Mouse (Mus musculus) inflammation-experienced regulatory T-cells, adult 6 months (primary cell): ENCODE data around the gene Cdkn2b. TPM values are rescaled to one million over a fixed set of nuclear protein-coding genes. Genes with fewer than 3 reads are reported as not detected.

ENCODE experiments used
- ATAC-seq: one replicate; pipeline ENCODE4 v1.8.0; 2017
- polyA plus RNA-seq, 3 experiments: library from polyadenylated mRNA; unstranded; fragments of 100-300 nt; shearing (Covaris generic); gene quantifications; one replicate each; pipeline ENCODE4 v1.2.1; 2017

The Cdkn2b gene
- 1 to 10 TPM in 2 of 3 experiments, under 1 TPM in 1; 0.56 to 6.6 (median 1.3) TPM for polyA plus RNA-seq

DNA sequence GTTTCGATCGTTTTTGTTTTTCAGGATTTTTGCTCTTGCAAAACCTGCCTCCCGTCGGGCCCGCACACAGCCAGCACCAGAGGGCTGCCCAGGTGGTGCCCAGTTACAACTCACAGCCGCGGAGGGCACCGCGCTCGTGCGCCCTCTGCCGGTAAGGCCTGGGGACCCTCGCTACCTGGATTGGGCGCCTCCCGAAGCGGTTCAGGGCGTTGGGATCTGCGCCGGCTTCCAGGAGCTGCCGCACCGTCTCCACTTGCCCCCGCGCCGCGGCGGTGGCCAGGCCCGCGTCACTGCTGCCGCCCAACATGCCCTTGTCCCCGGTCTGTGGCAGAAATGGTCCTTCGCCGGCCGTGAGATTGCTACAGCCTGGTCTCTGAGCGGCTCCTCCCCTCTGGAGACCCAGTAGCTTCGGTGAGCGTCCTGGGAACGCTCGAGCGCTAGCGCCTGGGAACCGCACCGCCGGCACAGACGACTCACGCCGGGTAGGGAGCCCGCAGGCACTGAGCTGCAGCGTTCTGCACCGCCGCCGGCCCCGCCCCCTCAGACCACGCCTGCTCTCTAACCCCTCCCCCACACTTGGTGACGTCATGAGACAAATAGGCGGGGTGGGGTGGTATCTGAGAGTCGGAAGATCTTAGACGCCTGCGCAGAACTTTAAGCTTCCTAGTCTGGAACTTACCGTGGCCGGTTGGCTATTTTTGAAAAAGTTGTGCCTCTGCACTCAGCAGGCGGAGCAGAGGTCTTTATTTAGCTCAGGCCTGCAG lies at the start of gene Cdkn2b:
TSS of gene Cdkn2b (minus strand) at position 549 of the 764 bp plus-strand sequence.
- ATAC-seq: peak; percentile 90

DNA sequence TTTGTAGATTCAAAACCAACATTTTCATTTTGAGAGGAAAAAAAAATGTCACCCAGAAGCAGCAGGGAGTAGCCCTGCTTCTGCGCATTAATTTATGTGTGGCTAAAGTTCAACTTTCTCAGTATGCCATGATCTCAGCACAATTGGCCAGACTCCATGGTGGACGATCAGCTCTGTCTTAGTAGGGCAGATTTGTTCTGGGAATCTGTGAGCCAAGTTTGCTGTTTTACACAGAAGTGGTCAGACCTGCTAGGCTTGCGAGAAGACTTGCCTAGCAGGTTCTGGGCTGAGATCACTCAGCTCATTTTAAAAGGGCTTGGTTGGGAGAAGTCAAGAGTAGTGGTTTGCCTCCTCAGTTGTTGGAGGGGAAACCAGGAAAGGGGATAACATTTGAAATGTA lies 49.5 kb upstream of the Cdkn2b start:
- ATAC-seq: no peak

DNA sequence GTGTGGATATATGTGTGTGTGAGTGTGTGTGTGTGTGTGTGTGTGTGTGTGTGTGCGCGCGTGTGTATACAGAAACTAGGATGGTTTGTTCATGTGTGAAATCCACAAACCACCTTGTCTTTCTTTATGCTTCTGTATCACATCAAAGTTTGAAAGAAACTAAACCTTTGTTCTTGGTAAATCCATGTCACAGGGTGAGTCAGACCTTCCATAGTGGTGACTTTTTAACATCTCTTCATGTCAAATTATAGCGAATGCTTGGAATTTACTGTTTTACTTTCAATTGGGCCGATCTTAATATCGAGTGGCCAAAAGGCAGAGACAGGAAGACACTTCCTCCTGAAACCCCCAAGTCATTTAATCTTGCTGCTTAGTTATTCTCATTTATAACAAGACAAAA lies 48.7 kb upstream of the Cdkn2b start:
- peak; percentile 21 for ATAC-seq

- peak; percentile 28 for ATAC-seq
Measured at GRCm38 (mm10) chr4:89353935-89354334, 43.1 kb upstream of the Cdkn2b start.

GRCm38 (mm10) chr4:89353071-89353582 lies 42.3 kb upstream of the Cdkn2b start:
- ATAC-seq: no peak

DNA sequence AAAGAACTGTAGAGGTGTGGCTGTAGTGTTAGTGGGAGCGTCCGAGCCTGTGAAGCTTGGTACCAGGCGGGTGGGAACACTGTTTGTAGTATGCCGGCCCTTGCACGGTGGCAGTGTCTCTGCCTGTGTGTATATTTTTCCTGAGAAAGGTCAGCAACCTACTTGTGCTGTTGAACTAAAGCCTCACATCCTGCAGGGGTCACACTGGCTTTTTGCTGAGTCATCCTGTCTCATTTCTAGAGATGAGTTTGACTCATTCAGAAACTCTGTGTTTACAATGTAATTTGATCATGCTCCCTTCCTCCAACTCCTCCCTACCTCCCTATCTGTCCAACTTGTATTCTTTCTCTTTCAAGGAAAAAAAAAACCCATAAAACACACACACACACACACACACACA lies 40.6 kb upstream of the Cdkn2b start:
- peak; percentile 72 for ATAC-seq

DNA sequence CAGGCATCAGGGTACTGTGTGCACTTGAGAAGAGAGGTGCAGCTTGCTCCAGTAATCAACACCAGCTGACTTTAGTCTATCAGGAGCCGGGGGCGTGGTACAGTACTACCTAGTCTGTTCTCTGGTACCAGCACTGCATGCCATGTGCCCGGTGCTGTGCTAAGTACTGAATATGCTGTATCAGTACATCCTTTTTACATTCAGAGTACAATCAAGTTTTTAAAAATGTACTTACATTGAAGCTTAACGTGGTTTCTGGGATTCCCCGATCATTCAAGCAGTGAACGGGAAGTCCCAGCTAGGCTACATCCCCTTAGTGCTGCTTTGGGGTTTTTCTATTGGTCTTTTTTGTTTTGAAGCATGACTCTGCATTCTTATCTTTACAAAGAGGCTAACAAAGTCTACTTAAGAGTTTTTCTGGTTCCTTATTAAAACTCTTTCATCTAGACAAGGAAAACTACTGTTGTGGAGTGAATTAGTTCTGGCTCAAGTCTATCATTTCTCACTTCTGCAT lies 40.2 kb upstream of the Cdkn2b start:
- ATAC-seq: peak; percentile 86

DNA sequence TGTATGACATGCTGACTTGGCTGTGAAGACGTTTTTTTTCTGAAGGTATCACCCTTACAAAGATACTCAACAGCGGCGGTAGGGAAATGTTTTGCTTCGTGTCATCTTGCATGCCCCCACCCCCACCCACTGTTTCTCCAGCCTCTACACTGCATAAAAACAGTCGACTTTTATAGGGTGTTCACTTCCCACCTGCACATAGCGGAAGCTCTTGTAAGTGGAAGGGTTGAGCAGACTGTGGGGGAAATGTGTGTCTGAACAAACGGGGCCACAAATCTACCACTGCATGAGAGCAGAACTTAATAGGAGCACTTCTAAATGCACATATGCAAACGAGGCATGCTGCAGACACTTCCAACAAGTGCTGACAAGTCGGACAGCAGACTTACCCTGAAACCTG lies 39.6 kb upstream of the Cdkn2b start:
- ATAC-seq: no peak

GRCm38 (mm10) chr4:89348842-89349241 lies 38.0 kb upstream of the Cdkn2b start:
- ATAC-seq: no peak

- no peak for ATAC-seq
Measured at GRCm38 (mm10) chr4:89313461-89313860, 2.6 kb upstream of the Cdkn2b start.

- no peak for ATAC-seq
Measured at GRCm38 (mm10) chr4:89309996-89310395, 843 bp downstream of the Cdkn2b start.

DNA sequence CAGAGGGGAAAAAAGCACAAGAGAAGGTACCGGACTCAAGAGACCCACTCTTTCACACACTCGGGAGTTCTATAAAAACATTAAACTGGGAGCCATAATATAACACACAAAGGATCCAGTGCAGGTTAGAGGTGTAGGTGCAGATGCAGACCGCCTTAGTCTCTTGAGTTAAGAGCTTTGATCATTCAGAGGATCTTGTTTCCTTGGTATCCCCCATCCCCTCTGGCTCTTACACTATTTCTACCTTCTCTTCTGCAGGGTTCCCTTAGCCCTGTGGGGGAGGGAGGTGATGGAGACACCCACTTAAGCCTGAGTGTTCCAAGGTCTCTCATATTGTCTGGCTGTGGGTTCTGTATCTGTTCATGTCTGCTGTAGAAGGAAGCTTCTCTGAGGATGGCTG lies 2.8 kb downstream of the Cdkn2b start:
- no peak for ATAC-seq

GRCm38 (mm10) chr4:89306798-89307365 lies 4.0 kb downstream of the Cdkn2b start:
- no peak for ATAC-seq

DNA sequence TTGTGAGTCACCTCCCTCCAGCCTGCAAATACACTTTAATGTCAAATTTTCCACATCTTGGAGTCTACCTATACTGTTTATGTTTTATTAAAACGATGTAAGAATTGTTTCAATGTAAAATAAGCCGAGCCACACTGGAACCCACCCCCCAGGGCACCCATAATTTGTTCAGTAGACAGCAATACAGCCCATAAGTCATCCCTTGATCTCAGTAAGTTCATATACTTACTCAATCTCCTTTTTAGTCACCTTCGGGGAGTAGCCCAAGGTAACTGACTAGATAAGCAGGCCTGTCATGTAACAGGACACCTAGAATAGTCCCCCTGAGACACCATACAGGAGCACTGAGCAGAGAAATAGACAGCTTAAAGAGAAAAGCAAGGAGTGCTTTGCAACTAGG lies 5.1 kb downstream of the Cdkn2b start:
- ATAC-seq: no peak

GRCm38 (mm10) chr4:89303281-89303995 lies 7.4 kb downstream of the Cdkn2b start:
- ATAC-seq: no peak

- no peak for ATAC-seq
Measured at GRCm38 (mm10) chr4:89302129-89302528, 8.7 kb downstream of the Cdkn2b start.

GRCm38 (mm10) chr4:89299721-89300120 lies 11.1 kb downstream of the Cdkn2b start:
- ATAC-seq: no peak

GRCm38 (mm10) chr4:89295441-89296220 lies 15.2 kb downstream of the Cdkn2b start:
- no peak for ATAC-seq

DNA sequence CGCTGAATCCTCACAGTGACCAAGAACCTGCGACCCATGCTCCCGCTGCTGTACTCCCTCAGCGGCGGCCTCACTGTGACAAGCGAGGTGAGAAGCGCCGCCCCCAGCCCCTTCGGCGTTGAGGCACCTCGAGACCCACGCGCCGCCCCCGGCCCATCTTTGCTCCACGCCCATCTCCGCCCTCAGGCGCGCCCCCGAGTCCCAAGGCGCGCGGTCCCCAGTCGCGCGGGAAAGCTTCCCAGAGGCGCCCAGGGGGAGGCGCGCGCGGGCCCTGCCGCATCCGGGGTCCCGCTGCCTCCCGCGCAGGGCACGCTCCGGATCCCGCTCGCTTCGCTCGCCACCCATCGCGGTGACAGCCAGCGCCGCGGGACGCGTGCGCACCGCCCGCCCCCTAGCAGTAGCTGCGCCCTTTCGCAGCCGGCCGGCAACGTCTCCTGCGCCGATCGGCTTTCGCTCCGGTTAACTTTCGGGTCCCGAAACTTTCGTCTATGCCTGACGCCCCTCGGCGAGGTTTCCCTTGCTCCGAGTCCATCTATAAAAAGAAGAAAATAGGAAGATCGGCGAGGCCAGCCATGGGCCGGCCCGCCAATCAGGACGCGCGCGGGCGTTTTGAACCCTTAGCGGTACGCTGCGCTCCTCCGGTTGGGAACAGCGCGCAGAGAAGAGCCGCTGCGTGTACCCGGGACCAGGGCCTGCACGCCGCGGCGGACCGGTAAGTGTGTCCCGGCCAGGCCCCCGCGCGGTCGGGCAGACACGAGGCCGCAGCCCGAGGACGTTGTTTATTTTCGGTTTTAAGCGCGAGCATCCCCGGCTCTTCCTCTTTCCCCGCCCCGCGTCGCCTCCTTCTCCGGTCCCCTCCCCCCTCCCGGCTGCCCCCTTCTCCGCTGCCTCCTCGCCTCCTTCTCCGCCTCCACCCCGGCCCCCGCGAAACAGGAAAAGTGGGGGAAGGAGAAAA lies 16.1 kb downstream of the Cdkn2b start, which contains the start of gene Cdkn2a:
TSS of gene Cdkn2a (minus strand) at position 168 of the 955 bp plus-strand sequence.
- ATAC-seq: peak; percentile 86

- no peak for ATAC-seq
Measured at GRCm38 (mm10) chr4:89294091-89294485, 16.8 kb downstream of the Cdkn2b start.

DNA sequence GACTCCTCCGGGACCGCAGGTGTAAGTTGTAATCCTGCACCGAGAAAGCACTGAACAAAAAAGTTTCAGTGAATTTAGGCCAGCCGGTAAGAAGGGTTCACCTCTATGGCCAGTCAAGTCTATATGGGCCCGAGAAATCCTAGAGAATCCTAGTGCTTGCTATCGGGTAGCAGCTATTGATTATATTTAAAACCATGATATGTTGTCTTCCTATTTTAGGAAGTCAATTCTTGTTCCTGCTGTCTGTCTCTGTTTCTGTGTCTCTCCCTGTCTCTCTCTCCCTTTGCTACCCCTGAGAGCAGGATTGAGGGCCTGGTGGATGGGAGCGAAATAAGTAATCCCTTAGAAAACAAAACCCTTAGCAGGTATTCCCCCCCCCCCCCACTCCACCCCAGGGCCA lies 17.3 kb downstream of the Cdkn2b start:
- no peak for ATAC-seq
